Mouse (Mus musculus): Measurements from ENCODE around the gene Myo5c. TPM values are rescaled to one million over a fixed set of nuclear protein-coding genes. Genes with fewer than 3 reads are reported as not detected.
"Not testable (repeated sequence)": the region's sequence is repeated elsewhere in the genome, so short reads cannot be mapped to it uniquely, and the experiment has no call there.

Gene Myo5c
- total and polyA plus RNA-seq, 3 experiments = 0.15 to 0.22 TPM; not detected in 1

GRCm38 (mm10) chr9:75248874-75249273 is 17.1 kb downstream of the Myo5c start:
- Histone ChIP-seq H3K4me3 (ENCODE audit: low read depth, low read length) (no peak overlapping the region), H3K27me3 (ENCODE audit: insufficient read depth, low read length) (no peaks in the 10 kb centered on the region), H3K4me1 (ENCODE audit: insufficient read depth, low read depth, low read length) (no peaks in the 10 kb centered on the region), H3K36me3 (replicated peaks) (no peaks in the 10 kb centered on the region), H3K9me3 (replicated peaks) (no peaks in the 10 kb centered on the region)
- ATAC-seq (ENCODE audit: extremely low read depth, insufficient number of reproducible peaks, low FRiP score, poor library complexity, severe bottlenecking) = no peak
- no peak for DNase-seq (ENCODE audit: low spot score)
- no peak for TF ChIP-seq POLR2AphosphoS5 (IDR thresholded peaks at IDR 0.05; ENCODE audit: insufficient replicate concordance, low read depth, low read length)

DNA sequence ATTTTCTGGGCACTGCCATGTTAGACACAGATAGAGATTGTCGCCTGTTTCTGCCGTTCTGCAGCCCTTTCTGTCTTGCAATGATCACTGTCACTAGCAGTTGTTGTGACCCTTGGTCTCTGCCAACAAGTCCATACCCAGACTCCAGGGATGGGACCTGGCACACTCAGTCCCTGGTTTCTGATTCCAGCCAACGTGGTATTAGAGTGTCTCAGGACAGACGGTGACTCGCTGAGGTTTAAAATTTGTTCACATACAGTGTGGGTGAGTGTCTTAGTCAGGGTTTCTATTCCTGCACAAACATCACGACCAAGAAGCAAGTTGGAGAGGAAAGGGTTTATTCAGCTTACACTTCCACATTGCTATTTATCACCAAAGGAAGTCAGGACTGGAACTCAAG is 21.3 kb downstream of the Myo5c start:
- not testable (repeated sequence) for DNase-seq (ENCODE audit: low spot score)

DNA sequence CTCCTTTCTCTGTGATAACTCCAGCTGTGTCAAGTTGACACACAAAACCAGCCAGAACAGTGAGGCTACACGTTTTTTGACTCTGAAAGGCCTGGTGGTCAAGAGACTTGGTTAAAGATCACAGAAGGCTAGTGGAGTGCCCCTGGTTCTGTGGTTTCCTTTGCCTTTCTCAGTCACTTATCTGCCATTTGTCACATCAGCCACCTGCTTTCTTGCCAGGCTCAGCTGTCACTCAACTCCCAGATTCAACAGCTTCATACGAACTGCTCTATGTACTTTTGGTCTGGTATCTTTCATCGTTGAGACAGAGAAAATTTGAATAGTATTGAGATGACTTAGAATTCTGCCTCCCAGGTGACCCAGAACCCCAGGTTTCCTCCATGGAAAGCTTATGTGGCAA is 21.9 kb downstream of the Myo5c start:
- TF ChIP-seq CTCF (IDR thresholded peaks at IDR 0.05; ENCODE audit: low read depth, low read length) (no peak), TAL1 (conservative IDR thresholded peaks at IDR 0.05; ENCODE audit: low read depth, low read length) (no peak), GATA1 (IDR thresholded peaks at IDR 0.05; ENCODE audit: borderline replicate concordance, low read length) (no peak), POLR2AphosphoS5 (IDR thresholded peaks at IDR 0.05; ENCODE audit: insufficient replicate concordance, low read depth, low read length) (no peak), GATA2 (IDR thresholded peaks at IDR 0.05; ENCODE audit: borderline replicate concordance, low read depth, low read length) (no peak)
- Histone ChIP-seq H3K4me1 (ENCODE audit: insufficient read depth, low read depth, low read length) (no peaks in the 10 kb centered on the region), H3K36me3 (replicated peaks) (no peaks in the 10 kb centered on the region), H3K27me3 (ENCODE audit: insufficient read depth, low read length) (no peaks in the 10 kb centered on the region; the same call in 1 of the 2 replicates), H3K9me3 (replicated peaks) (no peaks in the 10 kb centered on the region), H3K4me3 (ENCODE audit: low read depth, low read length) (no peak overlapping the region)
- ATAC-seq (ENCODE audit: extremely low read depth, insufficient number of reproducible peaks, low FRiP score, poor library complexity, severe bottlenecking) (no peak), DNase-seq (ENCODE audit: low spot score) (no peak)

More for the DNA sequence above, 21.3 kb downstream of the Myo5c start:
- H3K4me1 ChIP-seq (ENCODE audit: insufficient read depth, low read depth, low read length); H3K4me3 ChIP-seq (ENCODE audit: low read depth, low read length); H3K36me3 ChIP-seq (replicated peaks); H3K27me3 ChIP-seq (ENCODE audit: insufficient read depth, low read length); H3K9me3 ChIP-seq (replicated peaks); ATAC-seq (ENCODE audit: extremely low read depth, insufficient number of reproducible peaks, low FRiP score, poor library complexity, severe bottlenecking): not testable (repeated sequence)

- Histone ChIP-seq H3K9me3 (replicated peaks) (no peaks in the 10 kb centered on the region), H3K27me3 (ENCODE audit: insufficient read depth, low read length) (no peaks in the 10 kb centered on the region; the same call in 1 of the 2 replicates), H3K4me1 (ENCODE audit: insufficient read depth, low read depth, low read length) (no peaks in the 10 kb centered on the region), H3K36me3 (replicated peaks) (no peaks in the 10 kb centered on the region), H3K4me3 (ENCODE audit: low read depth, low read length) (no peak overlapping the region)
- ATAC-seq (ENCODE audit: extremely low read depth, insufficient number of reproducible peaks, low FRiP score, poor library complexity, severe bottlenecking) (no peak), DNase-seq (ENCODE audit: low spot score) (no peak)
- TF ChIP-seq CTCF (IDR thresholded peaks at IDR 0.05; ENCODE audit: low read depth, low read length) = no peak
- TF ChIP-seq TAL1 (conservative IDR thresholded peaks at IDR 0.05; ENCODE audit: low read depth, low read length) = no peak
- TF ChIP-seq GATA1 (IDR thresholded peaks at IDR 0.05; ENCODE audit: borderline replicate concordance, low read length) = no peak
- TF ChIP-seq GATA2 (IDR thresholded peaks at IDR 0.05; ENCODE audit: borderline replicate concordance, low read depth, low read length) = no peak
- TF ChIP-seq POLR2AphosphoS5 (IDR thresholded peaks at IDR 0.05; ENCODE audit: insufficient replicate concordance, low read depth, low read length) = no peak
These were observed 22.6 kb downstream of the Myo5c start for GRCm38 (mm10) chr9:75254196-75254955.

GRCm38 (mm10) chr9:75255820-75256545 is 24.2 kb downstream of the Myo5c start:
- H3K4me3 ChIP-seq (ENCODE audit: low read depth, low read length) = no peak overlapping the region
- H3K27me3 ChIP-seq (ENCODE audit: insufficient read depth, low read length) = no peaks in the 10 kb centered on the region; the same call in 1 of the 2 replicates
- TF ChIP-seq TAL1 (conservative IDR thresholded peaks at IDR 0.05; ENCODE audit: low read depth, low read length) = no peak
- no peak for TF ChIP-seq GATA1 (IDR thresholded peaks at IDR 0.05; ENCODE audit: borderline replicate concordance, low read length)
- TF ChIP-seq GATA2 (IDR thresholded peaks at IDR 0.05; ENCODE audit: borderline replicate concordance, low read depth, low read length) = no peak
- no peak for TF ChIP-seq POLR2AphosphoS5 (IDR thresholded peaks at IDR 0.05; ENCODE audit: insufficient replicate concordance, low read depth, low read length)
- no peak for TF ChIP-seq CTCF (IDR thresholded peaks at IDR 0.05; ENCODE audit: low read depth, low read length)
- ATAC-seq (ENCODE audit: extremely low read depth, insufficient number of reproducible peaks, low FRiP score, poor library complexity, severe bottlenecking) = no peak
- DNase-seq (ENCODE audit: low spot score) = no peak
- no peaks in the 10 kb centered on the region for H3K36me3 ChIP-seq (replicated peaks)
- H3K4me1 ChIP-seq (ENCODE audit: insufficient read depth, low read depth, low read length) = no peaks in the 10 kb centered on the region
- peaks cover 4% of the 10 kb centered on the region; the same call in 1 of the 2 replicates for H3K9me3 ChIP-seq (replicated peaks)

GRCm38 (mm10) chr9:75258792-75259191 is 27.0 kb downstream of the Myo5c start:
- H3K36me3 ChIP-seq (replicated peaks) = no peaks in the 10 kb centered on the region
- H3K4me1 ChIP-seq (ENCODE audit: insufficient read depth, low read depth, low read length) = no peaks in the 10 kb centered on the region
- DNase-seq (ENCODE audit: low spot score) (no peak), ATAC-seq (ENCODE audit: extremely low read depth, insufficient number of reproducible peaks, low FRiP score, poor library complexity, severe bottlenecking) (no peak)
- H3K9me3 ChIP-seq (replicated peaks) = peaks cover 4% of the 10 kb centered on the region; the same call in 1 of the 2 replicates
- no peak for TF ChIP-seq GATA2 (IDR thresholded peaks at IDR 0.05; ENCODE audit: borderline replicate concordance, low read depth, low read length)
- no peak for TF ChIP-seq CTCF (IDR thresholded peaks at IDR 0.05; ENCODE audit: low read depth, low read length)
- TF ChIP-seq TAL1 (conservative IDR thresholded peaks at IDR 0.05; ENCODE audit: low read depth, low read length) = no peak
- no peak for TF ChIP-seq POLR2AphosphoS5 (IDR thresholded peaks at IDR 0.05; ENCODE audit: insufficient replicate concordance, low read depth, low read length)
- H3K4me3 ChIP-seq (ENCODE audit: low read depth, low read length) = no peak overlapping the region
- peaks cover 1% of the 10 kb centered on the region; the same call in 1 of the 2 replicates for H3K27me3 ChIP-seq (ENCODE audit: insufficient read depth, low read length)
